Mouse (Mus musculus): ENCODE results near the gene Zfand2a. TPM values are rescaled to one million over a fixed set of nuclear protein-coding genes. Genes with fewer than 3 reads are reported as not detected.

Gene Zfand2a
- polyA plus RNA-seq (2012; rRNA removed): 11.8 and 12.4 TPM in 2 replicates

DNA sequence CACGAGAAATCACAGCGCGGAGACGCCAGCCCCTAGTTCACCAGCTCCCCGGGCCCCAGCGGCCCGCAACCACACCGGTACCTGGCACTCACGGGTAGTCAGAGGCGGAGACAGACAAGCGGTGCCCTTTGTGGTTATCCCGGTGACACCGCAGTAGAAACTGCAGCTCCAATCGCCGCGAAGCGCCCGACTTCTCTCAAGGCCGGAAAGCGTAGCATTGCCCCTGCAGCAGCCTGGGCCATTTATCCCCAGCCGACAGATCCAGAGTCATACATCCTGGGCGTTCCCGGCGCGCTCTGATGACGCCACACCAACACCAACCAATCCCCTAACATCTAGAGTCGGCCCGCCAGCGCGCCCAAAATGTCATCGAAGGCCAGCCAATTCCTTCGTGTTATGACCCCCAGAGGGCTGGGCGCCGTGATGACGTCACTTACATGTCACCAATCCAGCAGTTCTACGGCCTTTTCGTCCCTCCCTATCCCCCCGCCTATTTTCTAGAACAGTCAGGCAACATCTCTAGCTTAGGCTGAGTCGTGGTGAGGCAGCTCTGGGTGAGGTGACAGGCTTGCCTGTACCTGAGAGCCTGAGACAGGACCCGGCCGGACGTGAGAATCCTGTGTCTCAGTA, at the start of gene Zfand2a:
Zfand2a (minus strand) TSS at position 365 of the 630 bp plus-strand sequence.
- under 1% methylated on average over 42 of the region's 42 CpGs for WGBS
- Histone ChIP-seq H3K4me1 (ENCODE audit: control insufficient read depth, insufficient read depth, low read length) (no peaks in the 10 kb centered on the region; the same call in 1 of the 2 replicates), H3K27ac (ENCODE audit: insufficient read depth, low read depth, low read length) (peak within 1 kb of the TSS; percentile 92), H3K4me3 (ENCODE audit: insufficient read depth, low read depth, low read length) (peak within 1 kb of the TSS; percentile 90), H3K27me3 (replicated peaks; ENCODE audit: control insufficient read depth, insufficient read depth, low read length) (no peaks in the 10 kb centered on the region), H3K36me3 (ENCODE audit: control insufficient read depth, insufficient read depth, low read length) (no peaks in the 10 kb centered on the region)
- TF ChIP-seq POLR2A (IDR thresholded peaks at IDR 0.05; ENCODE audit: low read depth, low read length) (peak; percentile 71), CTCF (conservative IDR thresholded peaks at IDR 0.05; ENCODE audit: insufficient read depth, insufficient read length, low read depth, low read length) (no peak)
- peak; percentile 100 for DNase-seq

DNA sequence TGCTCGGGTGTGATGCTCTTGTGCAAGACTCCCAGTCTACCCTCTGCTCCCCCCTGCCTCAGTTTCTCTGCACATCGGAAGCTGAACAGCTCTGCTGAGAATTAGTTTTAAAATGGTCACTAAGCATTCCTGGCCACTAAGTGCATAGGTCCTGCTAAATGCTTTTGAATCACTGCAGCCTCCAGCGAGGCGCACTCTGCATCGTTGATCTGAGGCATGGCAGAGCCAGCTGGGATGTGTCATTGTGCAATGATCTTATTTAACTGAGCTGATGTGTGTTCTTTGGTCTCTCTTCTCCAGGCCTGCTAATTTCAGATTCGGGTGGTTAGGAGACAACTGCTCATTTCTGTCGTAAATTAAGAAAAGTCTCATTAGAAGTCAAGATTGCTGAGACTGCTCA, 44.5 kb upstream of the Zfand2a start:
- Histone ChIP-seq H3K27ac (ENCODE audit: insufficient read depth, low read depth, low read length) (no peak overlapping the region), H3K4me1 (ENCODE audit: control insufficient read depth, insufficient read depth, low read length) (no peaks in the 10 kb centered on the region), H3K27me3 (replicated peaks; ENCODE audit: control insufficient read depth, insufficient read depth, low read length) (no peaks in the 10 kb centered on the region), H3K4me3 (ENCODE audit: insufficient read depth, low read depth, low read length) (no peak overlapping the region), H3K36me3 (ENCODE audit: control insufficient read depth, insufficient read depth, low read length) (no peaks in the 10 kb centered on the region)
- 34% methylated on average over 7 of the region's 7 CpGs for WGBS
- TF ChIP-seq POLR2A (IDR thresholded peaks at IDR 0.05; ENCODE audit: low read depth, low read length): no peak
- TF ChIP-seq CTCF (conservative IDR thresholded peaks at IDR 0.05; ENCODE audit: insufficient read depth, insufficient read length, low read depth, low read length): no peak
- no peak for DNase-seq

DNA sequence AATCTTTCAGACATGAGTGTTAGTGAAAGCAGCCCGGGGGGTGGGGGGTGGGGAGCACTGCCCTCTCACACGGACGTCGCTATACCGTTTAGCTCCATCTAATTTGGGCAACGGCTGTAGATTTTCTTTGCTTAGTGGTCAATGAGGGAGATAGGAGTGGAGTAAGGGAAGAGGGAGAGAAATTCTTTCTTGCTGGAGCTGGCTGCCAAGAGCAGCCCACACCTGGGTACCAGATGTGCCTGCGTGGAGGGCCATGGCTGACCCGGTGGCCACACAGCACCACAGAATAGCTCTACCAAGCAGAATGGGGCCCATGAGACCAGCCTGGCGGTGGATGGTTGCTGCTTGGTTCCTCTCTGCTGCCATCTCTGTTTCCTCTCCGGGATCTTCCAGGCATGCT, 37.6 kb upstream of the Zfand2a start:
- no peak for DNase-seq
- TF ChIP-seq POLR2A (IDR thresholded peaks at IDR 0.05; ENCODE audit: low read depth, low read length): no peak
- no peak for TF ChIP-seq CTCF (conservative IDR thresholded peaks at IDR 0.05; ENCODE audit: insufficient read depth, insufficient read length, low read depth, low read length)
- Histone ChIP-seq H3K36me3 (ENCODE audit: control insufficient read depth, insufficient read depth, low read length) (no peaks in the 10 kb centered on the region), H3K4me3 (ENCODE audit: insufficient read depth, low read depth, low read length) (no peak overlapping the region), H3K27ac (ENCODE audit: insufficient read depth, low read depth, low read length) (no peak overlapping the region), H3K4me1 (ENCODE audit: control insufficient read depth, insufficient read depth, low read length) (no peaks in the 10 kb centered on the region), H3K27me3 (replicated peaks; ENCODE audit: control insufficient read depth, insufficient read depth, low read length) (no peaks in the 10 kb centered on the region; the same call in 1 of the 2 replicates)
- WGBS: 75% methylated on average over 10 of the region's 10 CpGs

DNA sequence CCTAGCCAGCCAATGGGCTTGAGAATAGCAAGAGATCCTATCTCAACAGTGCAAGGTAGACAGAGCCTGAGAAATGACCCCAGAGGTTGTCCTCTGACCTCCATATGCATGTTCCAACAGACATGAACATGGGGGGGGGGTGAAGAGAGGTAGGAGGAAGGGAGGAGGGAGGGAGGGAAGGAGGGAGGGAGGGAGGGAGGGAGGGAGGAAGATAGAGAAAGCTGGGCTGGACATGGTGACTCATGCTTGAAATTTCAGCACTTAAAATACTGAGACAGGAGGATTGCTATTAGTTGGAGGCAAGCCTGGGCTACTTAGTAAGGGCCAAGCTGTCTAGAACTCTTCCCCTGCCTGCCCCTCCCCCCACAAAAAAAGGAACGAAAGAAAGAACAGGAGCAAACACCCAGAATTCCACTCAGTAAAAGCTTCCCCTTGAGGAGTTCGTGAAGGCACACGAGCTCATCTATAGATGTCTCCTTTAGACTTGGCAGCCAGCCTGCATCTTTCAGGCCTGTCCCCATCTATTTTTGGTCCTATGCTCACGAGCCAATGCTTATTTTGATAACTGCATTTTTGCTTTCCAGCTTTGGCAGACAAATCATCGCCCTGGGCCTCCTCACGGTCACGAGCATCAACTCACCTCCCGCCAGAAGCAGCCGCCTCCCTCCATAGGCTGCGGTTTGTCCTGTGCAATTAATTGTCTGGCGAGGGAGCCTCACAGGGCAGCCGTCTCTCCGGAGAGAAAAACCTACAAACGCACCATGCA, 35.9 kb upstream of the Zfand2a start:
- no peaks in the 10 kb centered on the region for H3K4me1 ChIP-seq (ENCODE audit: control insufficient read depth, insufficient read depth, low read length)
- TF ChIP-seq POLR2A (IDR thresholded peaks at IDR 0.05; ENCODE audit: low read depth, low read length): no peak
- TF ChIP-seq CTCF (conservative IDR thresholded peaks at IDR 0.05; ENCODE audit: insufficient read depth, insufficient read length, low read depth, low read length): no peak
- WGBS: 49% methylated on average over 14 of the region's 14 CpGs
- no peak for DNase-seq
- H3K27ac ChIP-seq (ENCODE audit: insufficient read depth, low read depth, low read length): no peak overlapping the region
- H3K36me3 ChIP-seq (ENCODE audit: control insufficient read depth, insufficient read depth, low read length): no peaks in the 10 kb centered on the region
- H3K4me3 ChIP-seq (ENCODE audit: insufficient read depth, low read depth, low read length): no peak overlapping the region
- H3K27me3 ChIP-seq (replicated peaks; ENCODE audit: control insufficient read depth, insufficient read depth, low read length): no peaks in the 10 kb centered on the region; the same call in 1 of the 2 replicates

DNA sequence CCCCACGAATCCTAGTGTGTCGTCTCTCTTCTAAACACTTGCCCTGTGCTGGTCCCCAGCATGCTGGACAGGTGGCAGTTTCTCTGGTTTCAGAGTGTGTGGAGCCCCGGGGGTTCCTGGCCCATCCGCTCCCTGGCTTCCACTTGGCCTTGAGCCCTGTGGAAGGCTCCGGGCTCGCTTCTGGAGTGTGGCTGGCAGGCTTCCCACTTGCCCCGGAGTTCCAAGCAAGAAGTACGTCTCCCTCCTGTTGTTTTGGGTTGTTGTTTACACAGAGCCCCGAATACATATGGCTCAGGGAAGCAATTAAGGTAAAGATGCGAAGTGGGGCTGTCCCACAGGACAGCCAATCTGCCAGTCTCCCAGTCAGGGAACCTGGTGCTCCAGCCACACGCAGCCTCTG, 31.9 kb upstream of the Zfand2a start:
- 27% methylated on average over 11 of the region's 11 CpGs for WGBS
- H3K27ac ChIP-seq (ENCODE audit: insufficient read depth, low read depth, low read length): no peak overlapping the region
- H3K4me1 ChIP-seq (ENCODE audit: control insufficient read depth, insufficient read depth, low read length): no peaks in the 10 kb centered on the region
- no peak for DNase-seq
- no peak for TF ChIP-seq POLR2A (IDR thresholded peaks at IDR 0.05; ENCODE audit: low read depth, low read length)
- TF ChIP-seq CTCF (conservative IDR thresholded peaks at IDR 0.05; ENCODE audit: insufficient read depth, insufficient read length, low read depth, low read length): no peak
- no peak overlapping the region for H3K4me3 ChIP-seq (ENCODE audit: insufficient read depth, low read depth, low read length)
- H3K36me3 ChIP-seq (ENCODE audit: control insufficient read depth, insufficient read depth, low read length): no peaks in the 10 kb centered on the region
- no peaks in the 10 kb centered on the region; the same call in 1 of the 2 replicates for H3K27me3 ChIP-seq (replicated peaks; ENCODE audit: control insufficient read depth, insufficient read depth, low read length)

DNA sequence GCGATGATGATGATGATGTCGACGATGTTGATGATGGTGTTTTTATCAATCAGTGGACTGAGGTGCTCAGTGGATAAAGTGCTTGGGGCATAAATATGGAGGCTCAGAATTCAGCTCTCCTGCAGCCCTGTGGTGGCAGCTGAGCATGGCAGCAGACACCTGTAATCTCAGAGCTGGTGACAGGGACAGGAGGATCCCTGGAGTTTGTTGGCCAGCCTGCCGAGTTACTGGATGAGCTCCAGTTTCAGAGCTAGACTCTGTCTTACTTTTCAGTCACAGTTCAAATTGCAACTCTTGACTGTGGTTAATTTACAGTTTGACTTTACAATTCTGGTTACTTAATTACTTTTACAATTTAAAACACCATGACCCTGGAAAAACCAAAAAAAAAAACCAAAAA, 27.9 kb upstream of the Zfand2a start:
- WGBS: 78% methylated on average over 4 of the region's 4 CpGs
- Histone ChIP-seq H3K27me3 (replicated peaks; ENCODE audit: control insufficient read depth, insufficient read depth, low read length) (no peaks in the 10 kb centered on the region), H3K36me3 (ENCODE audit: control insufficient read depth, insufficient read depth, low read length) (no peaks in the 10 kb centered on the region), H3K4me1 (ENCODE audit: control insufficient read depth, insufficient read depth, low read length) (no peaks in the 10 kb centered on the region), H3K4me3 (ENCODE audit: insufficient read depth, low read depth, low read length) (no peak overlapping the region), H3K27ac (ENCODE audit: insufficient read depth, low read depth, low read length) (no peak overlapping the region)
- TF ChIP-seq CTCF (conservative IDR thresholded peaks at IDR 0.05; ENCODE audit: insufficient read depth, insufficient read length, low read depth, low read length) (no peak), POLR2A (IDR thresholded peaks at IDR 0.05; ENCODE audit: low read depth, low read length) (no peak)
- peak; percentile 25 for DNase-seq

DNA sequence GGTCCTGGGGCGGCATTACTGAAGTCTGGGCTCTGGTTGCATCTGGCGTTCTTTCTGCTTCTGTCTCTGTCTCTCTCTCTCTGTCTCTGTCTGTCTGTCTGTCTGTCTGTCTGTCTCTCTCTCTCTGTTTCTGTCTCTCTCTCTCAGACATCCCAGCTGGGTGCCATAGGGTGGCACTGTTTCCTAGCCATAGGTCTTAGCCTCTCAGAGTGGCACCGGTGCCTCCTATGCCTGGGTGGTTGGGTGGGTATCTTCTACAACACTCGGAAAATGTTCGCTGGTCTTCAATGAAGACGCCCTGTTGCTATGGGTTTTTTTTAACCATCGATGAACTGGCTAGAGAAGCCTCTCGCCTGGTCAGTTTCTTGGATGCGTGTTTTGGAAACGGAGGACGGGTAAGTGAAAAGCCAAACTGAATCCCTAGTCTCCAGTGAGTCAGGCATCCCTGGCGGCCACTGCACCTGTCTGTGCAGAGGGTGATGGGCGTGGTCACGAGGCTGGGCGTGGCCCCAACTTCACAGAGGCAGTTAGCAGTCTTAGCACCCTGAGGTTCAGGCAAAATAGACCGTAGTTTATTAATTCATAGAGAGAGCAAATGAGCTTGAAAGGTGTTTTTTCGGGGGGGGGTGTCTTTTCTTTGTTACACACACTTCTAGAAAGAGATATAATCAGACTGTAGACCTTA, 26.5 kb upstream of the Zfand2a start:
- Histone ChIP-seq H3K4me3 (ENCODE audit: insufficient read depth, low read depth, low read length) (no peak overlapping the region), H3K27me3 (replicated peaks; ENCODE audit: control insufficient read depth, insufficient read depth, low read length) (no peaks in the 10 kb centered on the region), H3K4me1 (ENCODE audit: control insufficient read depth, insufficient read depth, low read length) (no peaks in the 10 kb centered on the region), H3K36me3 (ENCODE audit: control insufficient read depth, insufficient read depth, low read length) (no peaks in the 10 kb centered on the region), H3K27ac (ENCODE audit: insufficient read depth, low read depth, low read length) (no peak overlapping the region)
- TF ChIP-seq POLR2A (IDR thresholded peaks at IDR 0.05; ENCODE audit: low read depth, low read length) (no peak), CTCF (conservative IDR thresholded peaks at IDR 0.05; ENCODE audit: insufficient read depth, insufficient read length, low read depth, low read length) (peak; percentile 28; the same call in 1 of the 2 replicates)
- WGBS: 8% methylated on average over 17 of the region's 17 CpGs
- DNase-seq: peak; percentile 54
